Mouse (Mus musculus) central nervous system, embryonic 14 days (tissue): ENCODE data around the gene Ss18l1. TPM values are rescaled to one million over a fixed set of nuclear protein-coding genes. Genes with fewer than 3 reads are reported as not detected.

Experiments
- polyA plus RNA-seq: library from polyadenylated mRNA; depleted of rRNA; stranded (reverse); fragments of >200 nt; gene quantifications from 2 replicates; pipeline ENCODE4 v1.2.3, GENCODE M21; 2012; rRNA removed

Ss18l1 gene
- 45.2 and 45.3 TPM in 2 replicates for polyA plus RNA-seq

DNA sequence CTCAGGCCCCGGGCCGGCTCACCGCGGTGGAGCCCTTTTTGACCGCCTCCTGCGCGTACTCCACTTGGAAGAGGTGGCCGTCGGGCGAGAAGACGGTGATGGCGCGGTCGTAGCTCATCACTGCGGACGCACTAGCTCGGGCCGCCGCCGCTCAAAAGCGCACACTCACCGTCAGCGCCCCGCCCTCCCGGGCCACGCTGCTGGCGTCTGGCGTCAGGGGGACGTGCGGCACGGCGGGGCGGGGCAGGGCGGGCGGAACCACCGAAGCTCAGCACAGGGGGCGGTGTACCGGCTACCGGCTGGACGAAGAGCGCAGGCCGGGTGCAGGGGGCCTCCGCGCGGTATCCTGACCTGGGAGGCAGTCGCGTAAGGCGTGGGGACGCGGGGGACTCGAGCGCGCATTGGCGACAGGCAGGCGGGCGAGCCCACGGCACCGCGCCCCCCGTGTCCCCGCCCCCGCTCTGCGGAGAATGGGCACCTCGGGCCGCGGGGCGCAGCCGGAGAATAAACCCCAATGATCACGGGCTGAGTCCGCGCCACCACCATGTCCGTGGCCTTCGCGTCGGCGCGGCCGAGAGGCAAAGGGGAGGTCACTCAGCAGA lies at the start of gene Ss18l1, which contains the start of gene Psma7:
Ss18l1 (plus strand) TSS at position 254 of the 602 bp plus-strand sequence.
Psma7 (minus strand) TSS at position 178 of the 602 bp plus-strand sequence.

DNA sequence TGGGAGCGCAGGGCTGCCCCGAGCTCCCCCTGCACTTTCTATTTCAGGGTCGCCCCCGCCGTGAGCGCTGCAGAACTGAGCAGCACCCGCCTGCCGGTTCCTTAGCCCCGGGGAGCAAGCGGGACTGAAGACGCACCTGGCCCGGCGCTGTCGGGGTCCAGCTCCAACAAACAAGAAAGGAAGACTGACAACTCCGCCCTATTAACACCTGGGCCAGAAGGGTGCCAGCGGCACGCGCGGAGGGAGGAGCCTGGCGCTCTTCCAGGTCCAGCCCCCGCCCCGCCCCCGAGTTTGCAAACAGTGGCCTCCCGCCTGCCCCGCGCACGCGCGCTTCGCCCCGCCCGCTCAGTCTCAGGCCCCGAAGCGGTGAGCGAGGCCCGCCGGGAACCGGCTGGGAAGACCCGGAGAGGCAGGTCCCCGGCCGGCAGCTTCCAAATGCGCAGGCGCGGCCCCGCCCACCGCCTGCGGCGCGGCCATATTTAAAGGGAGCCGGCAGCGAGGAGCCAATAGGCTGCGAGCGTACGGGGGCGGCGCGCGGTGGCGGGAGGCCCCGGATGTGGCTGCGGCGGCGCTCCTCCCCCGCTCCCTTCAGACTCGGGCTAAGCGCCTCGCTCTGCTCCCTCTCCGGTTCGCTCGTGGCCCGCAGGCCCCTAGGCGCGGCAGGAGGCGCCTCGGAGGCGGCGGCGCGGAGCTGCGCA lies 17.8 kb upstream of the Ss18l1 start, which contains the start of gene Lsm14b:
Lsm14b (plus strand) TSS at position 587 of the 698 bp plus-strand sequence.

DNA sequence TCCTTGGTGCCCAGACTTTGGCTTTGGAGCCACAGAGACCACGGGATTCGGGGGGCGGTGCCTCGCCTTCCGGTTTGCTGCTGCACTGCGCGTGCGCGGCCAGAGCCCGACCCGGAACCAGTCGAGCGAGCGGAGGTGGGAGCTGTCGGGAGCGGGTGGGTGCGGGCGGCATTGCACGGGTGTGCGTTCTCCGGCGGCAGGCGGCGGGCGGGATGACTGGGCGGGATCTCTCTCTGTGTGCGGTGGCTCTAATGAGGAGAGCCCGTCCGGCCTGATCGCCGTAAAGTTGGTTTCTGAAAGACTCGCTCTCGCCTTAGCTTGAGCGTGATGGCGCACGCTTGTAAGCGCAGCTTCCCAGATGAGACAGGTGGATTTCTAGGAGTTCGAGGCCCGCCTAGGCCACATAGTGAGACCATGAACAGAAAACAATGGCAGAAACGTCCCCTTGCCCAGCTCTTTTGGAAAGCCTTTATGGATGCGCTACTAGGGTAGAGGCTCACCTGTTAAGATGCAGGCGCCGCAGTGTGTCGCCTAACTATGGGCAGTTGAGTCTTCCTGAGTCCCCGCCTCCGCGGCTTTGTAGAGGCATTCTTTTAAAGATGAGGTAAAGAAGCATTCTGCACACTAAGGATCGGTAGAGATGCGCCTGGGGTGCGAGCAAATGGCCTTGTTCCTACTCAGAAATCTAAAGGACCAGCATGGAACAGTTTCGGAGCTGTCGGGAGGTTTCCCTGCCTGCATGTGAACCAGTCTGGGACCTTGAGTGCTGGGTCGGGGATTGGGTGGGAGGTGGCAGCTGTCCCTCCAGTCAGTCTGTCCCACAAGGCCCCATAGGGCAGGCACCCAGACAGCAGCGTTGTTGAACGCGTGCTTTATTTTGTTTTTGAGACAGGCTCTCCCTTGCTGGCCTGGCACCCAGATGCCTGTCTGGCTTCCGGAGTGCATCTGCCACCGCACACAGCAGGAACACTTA lies 28.5 kb downstream of the Ss18l1 start, which contains the start of gene Mtg2:
Mtg2 (plus strand) TSS at position 108 of the 973 bp plus-strand sequence.

DNA sequence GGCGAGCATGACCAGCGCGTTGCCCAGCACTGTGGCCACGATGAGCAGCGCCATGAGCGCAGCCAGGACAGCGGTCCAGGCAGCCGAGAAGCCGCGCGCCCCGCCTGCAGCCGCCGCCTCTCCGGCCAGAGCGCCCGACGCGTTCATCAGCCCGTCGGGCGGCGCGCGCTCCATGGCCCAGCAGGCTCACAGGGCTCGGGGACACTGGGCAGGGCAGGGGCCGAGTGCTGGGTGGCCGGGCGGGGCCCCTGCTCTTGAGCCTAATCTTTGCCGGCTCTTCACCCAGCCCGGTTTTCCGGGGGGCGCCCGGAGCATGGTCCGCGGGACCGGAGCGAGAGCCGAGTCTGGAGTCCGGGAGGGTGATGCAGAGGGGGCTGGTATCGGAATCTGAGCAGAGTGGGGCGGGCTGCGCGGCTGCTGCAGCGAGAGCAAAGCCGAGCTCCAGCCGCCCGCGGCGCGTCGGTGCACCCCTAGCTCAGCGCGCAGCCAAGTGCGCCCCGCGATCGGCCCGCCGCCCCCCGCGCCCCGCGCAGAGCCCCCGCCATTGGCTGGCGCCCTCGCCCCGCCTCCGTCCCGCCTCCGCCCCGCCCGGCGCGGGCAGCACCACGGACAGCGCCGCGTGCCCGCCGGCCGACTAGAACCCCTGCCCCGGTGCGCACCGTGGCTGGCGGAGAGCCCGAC lies 61.8 kb downstream of the Ss18l1 start, which contains the start of gene Hrh3:
Hrh3 (minus strand) TSS at position 511 of the 681 bp plus-strand sequence.

DNA sequence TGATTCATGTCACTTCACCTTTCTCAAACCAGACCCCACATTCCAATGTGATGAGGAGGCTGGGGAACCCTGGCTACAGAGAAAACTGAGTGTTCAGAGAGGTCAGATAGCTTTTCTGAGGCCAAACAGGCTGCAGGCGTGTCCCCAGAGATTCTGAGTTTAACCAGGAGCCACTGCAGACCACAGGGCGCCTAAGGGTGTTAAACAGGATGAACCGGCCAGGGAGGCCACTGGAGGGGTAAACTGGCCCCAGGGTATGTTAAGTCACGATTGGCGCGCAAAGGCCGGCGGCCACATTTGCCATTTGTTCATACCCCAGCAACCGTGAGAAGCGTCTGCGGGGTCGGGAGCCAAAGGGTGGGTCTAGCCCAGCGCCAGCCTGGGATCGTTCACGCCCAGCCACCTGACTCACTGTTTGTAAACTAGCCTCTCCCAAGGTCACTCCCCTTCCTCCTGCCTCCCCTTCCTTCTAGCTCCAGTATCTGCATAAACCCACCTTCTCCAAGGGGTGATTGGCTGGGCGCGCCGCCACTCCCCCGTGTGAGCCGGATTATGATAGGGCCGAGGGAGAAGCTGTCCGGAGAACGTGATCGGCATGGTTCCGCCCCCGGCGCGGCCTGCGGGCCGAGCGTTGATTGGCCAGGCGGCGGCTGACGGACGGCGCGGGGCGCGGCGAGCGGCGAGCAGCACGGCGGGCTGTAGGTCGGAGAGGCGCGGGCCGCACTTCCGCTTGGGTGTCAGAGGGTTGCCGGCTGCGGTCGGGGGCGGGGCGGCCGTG lies 76.5 kb downstream of the Ss18l1 start, which contains the start of gene Osbpl2:
Osbpl2 (plus strand) TSS at position 646 of the 778 bp plus-strand sequence.

Other genes starting within 250 kb of the Ss18l1 start
- gene Taf4, start 65.9 kb upstream of the Ss18l1 start, polyA plus RNA-seq: 18.9 and 21.6 TPM in 2 replicates
- gene Lsm14b, start 17.5 kb upstream of the Ss18l1 start, polyA plus RNA-seq: 169 and 201 TPM in 2 replicates
- gene Psma7, start 76 bp upstream of the Ss18l1 start, polyA plus RNA-seq: 361 and 390 TPM in 2 replicates
- gene Mtg2, start 28.1 kb downstream of the Ss18l1 start, polyA plus RNA-seq: 39.3 and 40.8 TPM in 2 replicates
- gene Hrh3, start 62.0 kb downstream of the Ss18l1 start, polyA plus RNA-seq: 7.2 and 8.6 TPM in 2 replicates
- 40.8 and 42.8 TPM in 2 replicates for gene Osbpl2, start 76.8 kb downstream of the Ss18l1 start, polyA plus RNA-seq
- gene Adrm1, start 129.0 kb downstream of the Ss18l1 start, polyA plus RNA-seq: 122 and 128 TPM in 2 replicates
- 5.2 and 14.0 TPM in 2 replicates for gene Lama5, start 183.3 kb downstream of the Ss18l1 start, polyA plus RNA-seq
- gene Rps21, start 214.9 kb downstream of the Ss18l1 start, polyA plus RNA-seq: 2,791 and 2,950 TPM in 2 replicates
- 48.8 and 50.4 TPM in 2 replicates for gene Cables2, start 231.0 kb downstream of the Ss18l1 start, polyA plus RNA-seq
- gene Rbbp8nl, start 247.4 kb downstream of the Ss18l1 start, polyA plus RNA-seq: 0.26 TPM in 1 of 2 replicates, not detected in the other